Mouse (Mus musculus): ENCODE measurements at regions not wholly inside any gene's neighbourhood (a gene's known extent, or its start where the extent isn't known, plus 50 kb on each side); places are given as distances from the start of the nearest gene placed in this dataset.
"Not testable (repeated sequence)": the region's sequence is repeated elsewhere in the genome, so short reads cannot be mapped to it uniquely, and the experiment has no call there.

- H3K27ac ChIP-seq: no peak overlapping the region
- ATAC-seq (ENCODE audit: borderline replicate concordance, extremely low read depth, low FRiP score, low TSS enrichment): no peak
- WGBS: 71% methylated on average over 2 of the region's 2 CpGs
These were observed 157.6 kb downstream of the Gm906 start for GRCm38 (mm10) chr13:50092537-50092936.

GRCm38 (mm10) chr13:50064841-50065240 lies 185.3 kb downstream of the Gm906 start:
- WGBS: 72% methylated on average over 4 of the region's 4 CpGs
- Histone ChIP-seq H3K9me3 (no peaks in the 10 kb centered on the region), H3K27me3 (no peaks in the 10 kb centered on the region), H3K27ac (no peak overlapping the region), H3K4me1 (no peaks in the 10 kb centered on the region), H3K4me2 (no peak overlapping the region), H3K36me3 (no peaks in the 10 kb centered on the region), H3K4me3 (no peak overlapping the region), H3K9ac (no peak overlapping the region)
- ATAC-seq (ENCODE audit: borderline replicate concordance, extremely low read depth, low FRiP score, low TSS enrichment): no peak

More at GRCm38 (mm10) chr13:50092537-50092936, 157.6 kb downstream of the Gm906 start:
- H3K9me3 ChIP-seq: no peaks in the 10 kb centered on the region
- H3K36me3 ChIP-seq: no peaks in the 10 kb centered on the region
- no peaks in the 10 kb centered on the region for H3K4me1 ChIP-seq
- no peaks in the 10 kb centered on the region for H3K27me3 ChIP-seq
- H3K9ac ChIP-seq: no peak overlapping the region
- no peak overlapping the region for H3K4me2 ChIP-seq
- no peak overlapping the region for H3K4me3 ChIP-seq

GRCm38 (mm10) chr13:50064365-50064764 lies 185.7 kb downstream of the Gm906 start:
- not testable (repeated sequence) for H3K27me3 ChIP-seq; H3K27ac ChIP-seq; H3K9ac ChIP-seq; H3K36me3 ChIP-seq; H3K4me3 ChIP-seq; H3K9me3 ChIP-seq; ATAC-seq (ENCODE audit: borderline replicate concordance, extremely low read depth, low FRiP score, low TSS enrichment); H3K4me2 ChIP-seq; H3K4me1 ChIP-seq
- 47% methylated on average over 2 of the region's 2 CpGs for WGBS

- H3K27me3 ChIP-seq; H3K9ac ChIP-seq; H3K27ac ChIP-seq; H3K4me3 ChIP-seq; ATAC-seq (ENCODE audit: borderline replicate concordance, extremely low read depth, low FRiP score, low TSS enrichment); H3K4me2 ChIP-seq; H3K4me1 ChIP-seq; H3K36me3 ChIP-seq; H3K9me3 ChIP-seq: not testable (repeated sequence)
- 48% methylated on average over 1 of the region's 1 CpGs for WGBS
These were observed 190.4 kb downstream of the Gm906 start for GRCm38 (mm10) chr13:50059676-50060075.

- H3K36me3 ChIP-seq; H3K4me1 ChIP-seq; H3K27ac ChIP-seq; ATAC-seq (ENCODE audit: borderline replicate concordance, extremely low read depth, low FRiP score, low TSS enrichment); H3K27me3 ChIP-seq; H3K4me2 ChIP-seq; H3K9me3 ChIP-seq; H3K4me3 ChIP-seq; H3K9ac ChIP-seq: not testable (repeated sequence)
- WGBS: 72% methylated on average over 2 of the region's 2 CpGs
These were observed 191.1 kb downstream of the Gm906 start for GRCm38 (mm10) chr13:50059054-50059453.

- ATAC-seq (ENCODE audit: borderline replicate concordance, extremely low read depth, low FRiP score, low TSS enrichment); H3K36me3 ChIP-seq; H3K27ac ChIP-seq; H3K4me3 ChIP-seq; H3K9ac ChIP-seq; H3K4me1 ChIP-seq; H3K27me3 ChIP-seq; H3K4me2 ChIP-seq; H3K9me3 ChIP-seq: not testable (repeated sequence)
These were observed 198.4 kb downstream of the Gm906 start for GRCm38 (mm10) chr13:50051746-50052145.

- 70% methylated on average over 3 of the region's 3 CpGs for WGBS
- not testable (repeated sequence) for H3K4me2 ChIP-seq; H3K4me1 ChIP-seq; H3K9ac ChIP-seq; H3K27me3 ChIP-seq; H3K4me3 ChIP-seq; H3K9me3 ChIP-seq; H3K36me3 ChIP-seq; H3K27ac ChIP-seq; ATAC-seq (ENCODE audit: borderline replicate concordance, extremely low read depth, low FRiP score, low TSS enrichment)
These were observed 199.0 kb downstream of the Gm906 start for GRCm38 (mm10) chr13:50051110-50051509.

GRCm38 (mm10) chr13:50031757-50032156 lies 218.4 kb downstream of the Gm906 start:
- no peak overlapping the region for H3K9ac ChIP-seq
- 17% methylated on average over 1 of the region's 1 CpGs for WGBS
- ATAC-seq (ENCODE audit: borderline replicate concordance, extremely low read depth, low FRiP score, low TSS enrichment): no peak
- H3K27ac ChIP-seq: no peak overlapping the region
- no peaks in the 10 kb centered on the region for H3K27me3 ChIP-seq
- H3K4me2 ChIP-seq: no peak overlapping the region
- no peaks in the 10 kb centered on the region for H3K36me3 ChIP-seq
- no peaks in the 10 kb centered on the region for H3K4me1 ChIP-seq
- no peaks in the 10 kb centered on the region for H3K9me3 ChIP-seq
- H3K4me3 ChIP-seq: no peak overlapping the region

- not testable (repeated sequence) for H3K4me1 ChIP-seq; H3K27ac ChIP-seq; H3K9me3 ChIP-seq; H3K36me3 ChIP-seq; H3K4me2 ChIP-seq; H3K9ac ChIP-seq; H3K27me3 ChIP-seq; H3K4me3 ChIP-seq; ATAC-seq (ENCODE audit: borderline replicate concordance, extremely low read depth, low FRiP score, low TSS enrichment)
- WGBS: 88% methylated on average over 3 of the region's 3 CpGs
These were observed 208.9 kb upstream of the Gm30302 start for GRCm38 (mm10) chr13:50007730-50008129.

- not testable (repeated sequence) for H3K4me1 ChIP-seq; H3K27ac ChIP-seq; H3K4me2 ChIP-seq; H3K36me3 ChIP-seq; ATAC-seq (ENCODE audit: borderline replicate concordance, extremely low read depth, low FRiP score, low TSS enrichment); H3K27me3 ChIP-seq; H3K9me3 ChIP-seq; H3K9ac ChIP-seq; H3K4me3 ChIP-seq
- WGBS: 51% methylated on average over 4 of the region's 4 CpGs
These were observed 167.3 kb upstream of the Gm30302 start for GRCm38 (mm10) chr13:49966072-49966471.

GRCm38 (mm10) chr13:49957993-49958681 lies 159.3 kb upstream of the Gm30302 start:
- H3K4me1 ChIP-seq; H3K9me3 ChIP-seq; ATAC-seq (ENCODE audit: borderline replicate concordance, extremely low read depth, low FRiP score, low TSS enrichment); H3K27ac ChIP-seq; H3K9ac ChIP-seq; H3K4me3 ChIP-seq; H3K27me3 ChIP-seq; H3K36me3 ChIP-seq; H3K4me2 ChIP-seq: not testable (repeated sequence)
- WGBS: 22% methylated on average over 5 of the region's 6 CpGs

GRCm38 (mm10) chr13:49915781-49916180 lies 117.0 kb upstream of the Gm30302 start:
- ATAC-seq (ENCODE audit: borderline replicate concordance, extremely low read depth, low FRiP score, low TSS enrichment): peak; percentile 64; the same call in 1 of the 2 replicates
- Histone ChIP-seq H3K36me3 (no peaks in the 10 kb centered on the region), H3K9me3 (no peaks in the 10 kb centered on the region), H3K27me3 (no peaks in the 10 kb centered on the region), H3K4me2 (no peak overlapping the region), H3K4me3 (no peak overlapping the region), H3K4me1 (no peaks in the 10 kb centered on the region), H3K27ac (no peak overlapping the region), H3K9ac (no peak overlapping the region)
- 67% methylated on average over 2 of the region's 2 CpGs for WGBS

All from lung, embryonic 15.5 days (tissue).